Mouse (Mus musculus): ENCODE results near the gene Tcf12.

The Tcf12 gene

GRCm38 (mm10) chr9:71915871-71916661, 195.6 kb downstream of the Tcf12 start:
- DNase-seq (ENCODE audit: low spot score), result no peak

GRCm38 (mm10) chr9:71906522-71906921, 205.1 kb downstream of the Tcf12 start:
- DNase-seq (ENCODE audit: low spot score), result no peak

- no peak for DNase-seq (ENCODE audit: low spot score)
These were observed 212.8 kb downstream of the Tcf12 start for GRCm38 (mm10) chr9:71898852-71899251.

GRCm38 (mm10) chr9:71897399-71897798, 214.3 kb downstream of the Tcf12 start:
- DNase-seq (ENCODE audit: low spot score), result peak; percentile 35

GRCm38 (mm10) chr9:71895931-71896724, 215.5 kb downstream of the Tcf12 start:
- peak; percentile 26 for DNase-seq (ENCODE audit: low spot score)

- no peak for DNase-seq (ENCODE audit: low spot score)
These were observed 216.4 kb downstream of the Tcf12 start for GRCm38 (mm10) chr9:71895291-71895690.

- DNase-seq (ENCODE audit: low spot score), result no peak
These were observed 216.8 kb downstream of the Tcf12 start for GRCm38 (mm10) chr9:71894943-71895286.

- DNase-seq (ENCODE audit: low spot score), result no peak
These were observed 217.3 kb downstream of the Tcf12 start for GRCm38 (mm10) chr9:71894246-71894942.

GRCm38 (mm10) chr9:71888450-71888849, 223.2 kb downstream of the Tcf12 start:
- DNase-seq (ENCODE audit: low spot score), result no peak

- no peak for DNase-seq (ENCODE audit: low spot score)
These were observed 231.0 kb downstream of the Tcf12 start for GRCm38 (mm10) chr9:71880629-71881028.

- no peak for DNase-seq (ENCODE audit: low spot score)
These were observed 231.7 kb downstream of the Tcf12 start for GRCm38 (mm10) chr9:71879972-71880371.

- DNase-seq (ENCODE audit: low spot score), result no peak
These were observed 232.3 kb downstream of the Tcf12 start for GRCm38 (mm10) chr9:71879415-71879814.

GRCm38 (mm10) chr9:71877867-71878266, 233.8 kb downstream of the Tcf12 start:
- no peak for DNase-seq (ENCODE audit: low spot score)

GRCm38 (mm10) chr9:71874761-71875160, 236.9 kb downstream of the Tcf12 start:
- DNase-seq (ENCODE audit: low spot score), result no peak

- no peak for DNase-seq (ENCODE audit: low spot score)
These were observed 237.6 kb downstream of the Tcf12 start for GRCm38 (mm10) chr9:71874035-71874572.

- DNase-seq (ENCODE audit: low spot score), result no peak
These were observed 248.3 kb downstream of the Tcf12 start for GRCm38 (mm10) chr9:71863338-71863737.

- DNase-seq (ENCODE audit: low spot score), result no peak
These were observed 250.0 kb downstream of the Tcf12 start for GRCm38 (mm10) chr9:71861629-71862028.

- DNase-seq (ENCODE audit: low spot score), result no peak
These were observed 253.7 kb downstream of the Tcf12 start for GRCm38 (mm10) chr9:71857926-71858325.

GRCm38 (mm10) chr9:71853904-71854303, 257.8 kb downstream of the Tcf12 start:
- no peak for DNase-seq (ENCODE audit: low spot score)

- no peak for DNase-seq (ENCODE audit: low spot score)
These were observed 261.4 kb downstream of the Tcf12 start for GRCm38 (mm10) chr9:71850283-71850682.

GRCm38 (mm10) chr9:71848392-71848791, 263.3 kb downstream of the Tcf12 start:
- DNase-seq (ENCODE audit: low spot score), result no peak

GRCm38 (mm10) chr9:71847921-71848320, 263.8 kb downstream of the Tcf12 start:
- no peak for DNase-seq (ENCODE audit: low spot score)

Data from layer of hippocampus, adult 11-12 months (tissue).